Mouse (Mus musculus) kidney, embryonic 16.5 days (tissue): ENCODE data around the gene Tmco5. TPM values are rescaled to one million over a fixed set of nuclear protein-coding genes. Genes with fewer than 3 reads are reported as not detected.

ENCODE experiments used
- ATAC-seq: fragments of 200-750 bp; cut with Nextera tagmentation; 2 replicates; pipeline ENCODE4 v1.8.0; 2017; ENCODE audit warnings: moderate TSS enrichment; ENCODE audit not compliant: low FRiP score, low TSS enrichment
- H3K27ac ChIP-seq: fragments of 300-500 bp; sonication (generic); 2 replicates; pipeline ENCODE4 v1.5.1; 2014; ENCODE audit warnings: low read length
- H3K27me3 ChIP-seq: fragments of 300-500 bp; sonication (generic); 2 replicates; pipeline ENCODE4 v1.6.1; 2014; ENCODE audit warnings: low read length, control low read depth, mixed read lengths; ENCODE audit not compliant: insufficient read depth
- H3K36me3 ChIP-seq: fragments of 300-500 bp; sonication (generic); 2 replicates; pipeline ENCODE4 v1.6.1; 2014; ENCODE audit warnings: low read length, control low read depth, mixed read lengths; ENCODE audit not compliant: insufficient read depth
- H3K4me1 ChIP-seq: fragments of 300-500 bp; sonication (generic); 2 replicates; pipeline ENCODE4 v1.6.1; 2014; ENCODE audit warnings: low read length, control low read depth, mixed read lengths; ENCODE audit not compliant: insufficient read depth
- H3K4me2 ChIP-seq: fragments of 300-500 bp; sonication (generic); replicated peaks from 2 replicates; pipeline ENCODE4 v1.6.1; 2014; ENCODE audit warnings: low read depth, low read length
- H3K4me3 ChIP-seq: fragments of 300-500 bp; sonication (generic); 2 replicates; pipeline ENCODE4 v1.5.1; 2014; ENCODE audit warnings: mild to moderate bottlenecking, low read length
- H3K9ac ChIP-seq: fragments of 300-500 bp; sonication (generic); replicated peaks from 2 replicates; pipeline ENCODE4 v1.6.1; 2014; ENCODE audit warnings: low read length
- H3K9me3 ChIP-seq: fragments of 300-500 bp; sonication (generic); 2 replicates; pipeline ENCODE4 v1.6.1; 2016; ENCODE audit warnings: low read length, control low read depth
- WGBS: fragments of 180-500 bp; shearing (Covaris S2); extraction: QIAGEN DNeasy Blood & Tissue Kit; methylation state at CpG from one replicate; pipeline ENCODE4 v1.1.7; 2014; 5-methylcytosine and 5-hydroxymethylcytosine counted together
- polyA plus RNA-seq: library from polyadenylated mRNA; unstranded; fragments of >200 nt; fragmentation: Nextera tagmentation; extraction: Ambion mirVana; gene quantifications from 2 replicates; pipeline ENCODE4 v1.2.1, GENCODE M21; 2015

The Tmco5 gene
- polyA plus RNA-seq, 1 experiment from 2014 or later: not detected

- 14% methylated on average over 14 of the region's 14 CpGs for WGBS
- 0 out of 2 replicates have a peak, but pooled peaks cover 8% of the 10 kb centered on the region for H3K4me1 ChIP-seq
- ATAC-seq: peak; percentile 73
- H3K4me2 ChIP-seq: peak overlapping the region; percentile 68
- H3K27me3 ChIP-seq: peaks cover 2% of the 10 kb centered on the region; the same call in 1 of the 2 replicates
- no peak overlapping the region for H3K9ac ChIP-seq
- no peak overlapping the region for H3K27ac ChIP-seq
- no peaks in the 10 kb centered on the region for H3K36me3 ChIP-seq
- H3K9me3 ChIP-seq: no peaks in the 10 kb centered on the region
- peak overlapping the region; percentile 18 for H3K4me3 ChIP-seq
Observed at GRCm38 (mm10) chr2:116893316-116893987, 15.0 kb downstream of the Tmco5 start.

DNA sequence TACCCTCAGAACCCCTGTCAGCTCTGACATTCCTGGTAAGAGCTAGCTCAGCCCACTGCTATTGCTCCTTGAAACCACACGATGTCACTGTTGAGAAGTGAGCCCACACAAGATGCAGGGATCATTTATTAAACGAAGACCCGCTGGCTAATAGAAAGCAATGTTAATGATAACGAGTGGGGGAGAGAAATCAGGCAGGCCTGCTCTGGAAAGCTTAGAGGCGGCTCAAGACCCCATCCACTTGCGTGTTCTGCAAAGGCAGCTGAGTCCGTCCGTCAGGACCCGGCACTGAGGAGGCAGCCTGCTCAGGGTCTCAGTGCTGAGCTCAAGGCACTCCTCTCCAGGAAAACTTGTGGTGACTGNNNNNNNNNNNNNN is 15.5 kb downstream of the Tmco5 start:
- peak; percentile 81 for ATAC-seq
- Histone ChIP-seq H3K27ac (peak overlapping the region; percentile 52; the same call in 1 of the 2 replicates), H3K9ac (peak overlapping the region; percentile 53), H3K4me3 (peak overlapping the region; percentile 38), H3K4me2 (peak overlapping the region; percentile 68), H3K9me3 (no peaks in the 10 kb centered on the region), H3K27me3 (peaks cover 4% of the 10 kb centered on the region; the same call in 1 of the 2 replicates), H3K4me1 (0 out of 2 replicates have a peak, but pooled peaks cover 8% of the 10 kb centered on the region), H3K36me3 (no peaks in the 10 kb centered on the region)
- WGBS: 1% methylated on average over 9 of the region's 9 CpGs

DNA sequence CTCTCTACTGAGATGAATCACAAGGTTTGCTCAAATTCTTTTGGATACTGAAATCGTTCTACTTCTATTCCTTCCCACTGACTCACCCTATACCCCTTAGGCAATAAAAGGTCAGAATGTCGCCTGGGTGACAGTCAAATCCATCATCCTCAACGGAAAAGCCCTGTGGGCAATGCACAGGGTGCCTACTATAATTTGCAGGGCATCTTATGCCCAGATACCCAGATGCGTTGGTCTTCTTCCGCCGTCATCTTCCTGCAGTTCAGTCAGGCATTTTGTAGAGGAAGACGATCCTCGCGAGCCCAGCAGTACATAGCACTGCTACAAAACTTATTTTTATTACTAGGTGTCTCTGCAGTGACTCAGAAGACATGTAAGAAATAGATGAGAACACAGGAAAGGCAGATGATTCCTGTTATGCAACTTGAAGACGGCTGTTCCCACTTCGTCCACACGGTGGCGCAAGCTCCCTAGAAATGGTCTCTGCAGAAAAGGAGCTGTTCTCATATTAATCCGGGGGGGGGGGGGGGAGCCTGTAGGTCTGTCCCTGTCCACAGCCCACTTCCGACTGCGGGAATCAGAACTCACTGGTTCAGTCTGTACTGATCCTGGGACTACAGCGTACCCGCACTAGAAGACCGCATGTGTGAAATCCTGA is 21.3 kb downstream of the Tmco5 start:
- Histone ChIP-seq H3K27ac (no peak overlapping the region), H3K27me3 (peaks cover 5% of the 10 kb centered on the region; the same call in 1 of the 2 replicates), H3K4me2 (peak overlapping the region; percentile 67), H3K36me3 (no peaks in the 10 kb centered on the region), H3K9ac (peak overlapping the region; percentile 63), H3K9me3 (no peaks in the 10 kb centered on the region), H3K4me1 (no peaks in the 10 kb centered on the region; the same call in 1 of the 2 replicates), H3K4me3 (peak overlapping the region; percentile 39)
- ATAC-seq: peak; percentile 83
- 16% methylated on average over 18 of the region's 19 CpGs for WGBS

- Histone ChIP-seq H3K4me2 (peak overlapping the region; percentile 67), H3K27ac (no peak overlapping the region), H3K27me3 (peaks cover 5% of the 10 kb centered on the region; the same call in 1 of the 2 replicates), H3K4me1 (no peaks in the 10 kb centered on the region; the same call in 1 of the 2 replicates), H3K4me3 (peak overlapping the region; percentile 39), H3K9me3 (no peaks in the 10 kb centered on the region), H3K36me3 (no peaks in the 10 kb centered on the region), H3K9ac (peak overlapping the region; percentile 63)
- ATAC-seq: peak; percentile 77
- 33% methylated on average over 10 of the region's 10 CpGs for WGBS
Observed at GRCm38 (mm10) chr2:116900273-116900843, 21.9 kb downstream of the Tmco5 start.

DNA sequence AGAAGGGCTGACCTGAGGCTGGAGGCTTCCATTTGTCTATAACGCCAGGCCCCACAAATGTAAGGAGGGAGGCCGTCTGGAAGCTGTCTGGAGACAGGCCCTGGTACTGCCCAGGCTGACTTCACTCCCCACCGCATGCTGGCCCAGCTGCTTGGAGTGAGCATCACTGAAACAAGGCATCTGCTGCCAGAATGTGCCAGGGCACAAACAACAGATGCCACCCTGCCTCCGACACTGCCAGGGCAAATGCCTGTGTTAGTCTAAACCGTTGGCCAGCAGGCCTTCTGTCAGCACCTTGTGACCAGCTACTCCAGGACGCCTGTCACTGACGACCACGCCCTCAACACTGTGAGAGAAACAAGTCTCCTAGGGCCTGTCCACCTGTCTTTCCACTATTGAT is 29.8 kb downstream of the Tmco5 start:
- no peak overlapping the region for H3K4me2 ChIP-seq
- H3K9me3 ChIP-seq: no peaks in the 10 kb centered on the region
- 81% methylated on average over 8 of the region's 8 CpGs for WGBS
- ATAC-seq: no peak
- no peaks in the 10 kb centered on the region for H3K4me1 ChIP-seq
- no peaks in the 10 kb centered on the region for H3K36me3 ChIP-seq
- no peak overlapping the region for H3K4me3 ChIP-seq
- H3K27me3 ChIP-seq: no peaks in the 10 kb centered on the region
- no peak overlapping the region for H3K27ac ChIP-seq
- no peak overlapping the region for H3K9ac ChIP-seq

DNA sequence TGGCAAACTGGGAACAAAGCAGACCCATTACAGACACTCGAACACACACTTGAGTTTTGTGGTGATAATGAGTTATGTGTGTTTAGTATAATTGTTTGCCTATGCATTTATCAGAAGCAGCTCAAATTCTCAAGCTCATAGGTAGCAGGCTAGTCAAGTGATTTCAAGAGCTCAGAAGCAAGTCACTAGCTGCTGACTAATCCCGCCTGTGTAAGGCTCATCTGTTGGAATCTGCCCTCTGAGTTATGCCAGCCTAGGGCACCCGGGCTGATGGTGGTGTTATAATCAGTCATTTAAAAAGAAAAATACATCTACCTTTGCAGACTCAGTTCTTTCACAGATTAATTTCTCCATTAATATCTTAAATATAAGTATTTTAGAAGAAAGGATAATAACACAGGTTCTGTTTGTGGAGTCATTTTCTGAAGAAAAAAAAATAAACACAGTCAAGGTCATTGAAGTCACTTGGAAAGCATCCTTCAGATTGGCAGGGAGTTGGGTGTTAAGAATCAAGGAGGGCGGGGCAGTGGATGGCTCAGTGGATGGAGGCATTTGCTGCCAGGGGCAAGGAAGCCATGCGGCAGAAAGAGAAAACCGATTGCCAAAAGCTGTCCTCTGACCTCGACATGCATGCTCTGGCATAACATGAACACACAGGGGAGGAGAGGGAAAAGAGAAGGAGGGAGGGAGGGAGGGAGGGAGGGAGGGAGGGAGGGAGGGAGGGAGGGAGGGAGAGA is 34.0 kb downstream of the Tmco5 start:
- no peaks in the 10 kb centered on the region for H3K9me3 ChIP-seq
- H3K4me1 ChIP-seq: no peaks in the 10 kb centered on the region
- no peak overlapping the region for H3K27ac ChIP-seq
- no peak for ATAC-seq
- H3K36me3 ChIP-seq: no peaks in the 10 kb centered on the region
- no peak overlapping the region for H3K4me3 ChIP-seq
- no peaks in the 10 kb centered on the region for H3K27me3 ChIP-seq
- no peak overlapping the region for H3K9ac ChIP-seq
- WGBS: 68% methylated on average over 7 of the region's 7 CpGs
- no peak overlapping the region for H3K4me2 ChIP-seq

DNA sequence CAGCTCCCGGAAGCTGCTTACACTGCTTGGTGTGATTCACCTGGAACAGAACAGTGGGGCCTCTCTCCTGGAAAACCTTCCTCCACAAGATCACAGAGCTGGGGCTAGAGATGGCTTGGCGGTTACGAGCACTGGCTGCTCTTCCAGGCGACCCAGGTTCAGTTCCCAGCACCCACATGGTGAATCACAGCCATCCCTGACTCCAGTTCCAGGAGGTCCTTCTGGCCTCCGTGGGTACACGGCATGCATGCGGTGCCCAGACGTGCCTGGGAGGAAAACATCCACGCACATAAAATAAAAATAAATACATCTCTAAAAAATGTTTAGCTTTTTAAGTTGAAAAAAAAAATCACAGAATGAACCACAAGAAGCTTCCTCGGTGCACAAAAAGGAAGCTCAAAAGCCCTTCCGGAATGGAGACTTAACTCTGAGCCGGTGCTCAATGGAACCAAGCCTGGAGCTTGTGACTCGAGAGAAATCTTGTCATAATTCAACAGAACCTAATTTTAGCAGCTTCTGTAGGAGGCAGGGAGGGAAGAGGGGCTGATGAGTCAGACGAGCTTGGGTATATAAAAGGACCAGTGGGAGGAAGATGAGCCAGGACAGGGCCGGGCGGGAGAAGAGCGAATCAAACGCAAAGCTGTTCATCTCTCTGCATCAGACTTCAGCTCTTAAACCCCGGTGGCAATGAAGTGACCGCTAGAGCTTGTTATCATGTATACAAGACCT is 35.4 kb downstream of the Tmco5 start:
- H3K27ac ChIP-seq: no peak overlapping the region
- H3K4me3 ChIP-seq: no peak overlapping the region
- H3K9me3 ChIP-seq: no peaks in the 10 kb centered on the region
- H3K27me3 ChIP-seq: no peaks in the 10 kb centered on the region
- H3K36me3 ChIP-seq: no peaks in the 10 kb centered on the region
- H3K9ac ChIP-seq: no peak overlapping the region
- H3K4me2 ChIP-seq: no peak overlapping the region
- WGBS: 83% methylated on average over 20 of the region's 20 CpGs
- no peaks in the 10 kb centered on the region for H3K4me1 ChIP-seq
- ATAC-seq: no peak

GRCm38 (mm10) chr2:116914636-116915035 is 36.1 kb downstream of the Tmco5 start:
- H3K4me3 ChIP-seq: no peak overlapping the region
- H3K4me1 ChIP-seq: no peaks in the 10 kb centered on the region
- H3K4me2 ChIP-seq: no peak overlapping the region
- H3K9me3 ChIP-seq: no peaks in the 10 kb centered on the region
- H3K27me3 ChIP-seq: no peaks in the 10 kb centered on the region
- H3K27ac ChIP-seq: no peak overlapping the region
- 73% methylated on average over 4 of the region's 4 CpGs for WGBS
- H3K36me3 ChIP-seq: no peaks in the 10 kb centered on the region
- no peak for ATAC-seq
- H3K9ac ChIP-seq: no peak overlapping the region

- H3K27me3 ChIP-seq: no peaks in the 10 kb centered on the region
- ATAC-seq: no peak
- 79% methylated on average over 3 of the region's 3 CpGs for WGBS
Observed at GRCm38 (mm10) chr2:116918598-116918997, 40.1 kb downstream of the Tmco5 start.

More at GRCm38 (mm10) chr2:116918598-116918997, 40.1 kb downstream of the Tmco5 start:
- H3K4me2 ChIP-seq: no peak overlapping the region
- H3K27ac ChIP-seq: no peak overlapping the region
- H3K36me3 ChIP-seq: no peaks in the 10 kb centered on the region
- no peaks in the 10 kb centered on the region for H3K9me3 ChIP-seq
- no peak overlapping the region for H3K9ac ChIP-seq
- H3K4me3 ChIP-seq: no peak overlapping the region
- H3K4me1 ChIP-seq: no peaks in the 10 kb centered on the region
